Mouse (Mus musculus): ENCODE results near the gene Rgcc.

Gene Rgcc

GRCm38 (mm10) chr14:79299796-79300195 lies 1.6 kb downstream of the Rgcc start:
- DNase-seq = peak in 1 of 2 experiments; percentile 48

GRCm38 (mm10) chr14:79299230-79299629 lies 2.2 kb downstream of the Rgcc start:
- peak in 1 of 2 experiments; percentile 45 for DNase-seq

- no peak for DNase-seq
Observed at GRCm38 (mm10) chr14:79298314-79298992, 3.0 kb downstream of the Rgcc start.

GRCm38 (mm10) chr14:79296836-79297235 lies 4.6 kb downstream of the Rgcc start:
- no peak for DNase-seq

GRCm38 (mm10) chr14:79296201-79296600 lies 5.2 kb downstream of the Rgcc start:
- no peak for DNase-seq

DNA sequence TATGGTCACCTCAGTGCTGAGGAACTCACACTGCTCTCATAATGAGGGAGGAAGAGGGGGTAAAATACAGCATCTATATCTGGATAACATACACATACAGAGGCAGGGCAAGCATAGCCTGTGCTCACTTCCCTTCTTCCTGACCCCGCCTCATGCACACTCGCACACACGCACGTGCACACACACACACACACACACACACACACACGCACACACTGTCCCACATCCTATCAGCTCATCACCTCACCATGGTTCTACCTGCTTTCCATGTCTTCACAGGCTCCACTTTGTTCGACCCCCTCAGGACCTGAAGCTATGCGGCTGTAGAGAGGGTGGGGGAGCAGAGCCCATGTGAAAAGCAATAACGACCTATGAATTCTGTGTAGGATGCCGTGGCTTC lies 5.9 kb downstream of the Rgcc start:
- DNase-seq = peak in 1 of 2 experiments; percentile 39

DNA sequence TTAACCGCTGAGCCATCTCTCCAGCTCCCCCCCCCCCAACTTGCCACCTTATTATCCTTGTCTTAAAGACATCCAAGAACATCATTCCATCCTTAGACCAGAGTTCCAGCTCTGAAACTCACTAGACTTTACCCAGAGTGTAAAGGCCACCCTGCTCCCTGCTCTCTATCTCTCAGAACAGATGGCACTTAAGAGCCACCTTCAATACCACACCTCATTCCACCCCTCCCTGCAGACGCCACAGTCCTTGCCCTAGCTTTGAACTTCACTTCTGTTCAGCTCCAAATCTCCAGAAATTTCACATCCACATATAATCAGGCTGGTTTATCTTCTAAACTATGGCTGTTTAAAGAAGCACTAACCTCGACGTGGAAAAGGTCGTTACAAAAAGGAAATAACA lies 6.5 kb downstream of the Rgcc start:
- DNase-seq = peak in 1 of 2 experiments; percentile 24

- no peak for DNase-seq
Observed at GRCm38 (mm10) chr14:79294051-79294814, 7.2 kb downstream of the Rgcc start.

DNA sequence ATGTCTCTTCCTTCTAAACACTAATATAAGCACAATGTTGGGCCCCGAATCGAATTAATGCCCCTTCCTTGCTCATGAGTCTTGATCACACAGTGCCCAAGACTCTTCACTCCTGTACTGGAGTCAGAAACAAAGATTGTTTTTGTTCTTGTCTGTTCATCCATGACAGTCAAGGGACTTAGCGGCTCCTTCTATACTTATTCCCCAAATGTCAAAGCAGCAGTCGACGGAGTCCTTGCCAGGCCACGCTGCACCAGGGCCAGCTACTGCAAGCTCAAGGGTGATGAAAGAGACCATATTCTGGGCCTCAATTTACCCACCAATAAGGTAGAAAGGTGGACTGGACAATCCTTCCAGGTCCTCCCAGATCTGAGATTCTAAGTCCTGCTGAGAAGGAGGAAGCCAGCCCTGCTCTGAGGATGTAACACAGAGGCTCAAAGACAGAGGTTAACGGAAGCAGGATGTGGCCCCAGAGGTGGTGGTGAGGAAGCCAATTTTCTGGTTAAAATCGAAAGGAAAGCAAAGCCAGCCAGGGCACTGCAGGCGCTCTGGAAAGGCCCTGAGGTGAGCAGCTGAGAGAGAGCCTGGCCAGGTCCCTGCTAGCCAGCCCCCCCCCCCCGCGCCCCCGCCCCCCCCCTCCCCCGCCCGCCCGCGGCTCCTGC lies 8.2 kb downstream of the Rgcc start:
- DNase-seq = peak; percentile 80 to 83

- peak in 1 of 2 experiments; percentile 9 for DNase-seq
Observed at GRCm38 (mm10) chr14:79291629-79292028, 9.8 kb downstream of the Rgcc start.

DNA sequence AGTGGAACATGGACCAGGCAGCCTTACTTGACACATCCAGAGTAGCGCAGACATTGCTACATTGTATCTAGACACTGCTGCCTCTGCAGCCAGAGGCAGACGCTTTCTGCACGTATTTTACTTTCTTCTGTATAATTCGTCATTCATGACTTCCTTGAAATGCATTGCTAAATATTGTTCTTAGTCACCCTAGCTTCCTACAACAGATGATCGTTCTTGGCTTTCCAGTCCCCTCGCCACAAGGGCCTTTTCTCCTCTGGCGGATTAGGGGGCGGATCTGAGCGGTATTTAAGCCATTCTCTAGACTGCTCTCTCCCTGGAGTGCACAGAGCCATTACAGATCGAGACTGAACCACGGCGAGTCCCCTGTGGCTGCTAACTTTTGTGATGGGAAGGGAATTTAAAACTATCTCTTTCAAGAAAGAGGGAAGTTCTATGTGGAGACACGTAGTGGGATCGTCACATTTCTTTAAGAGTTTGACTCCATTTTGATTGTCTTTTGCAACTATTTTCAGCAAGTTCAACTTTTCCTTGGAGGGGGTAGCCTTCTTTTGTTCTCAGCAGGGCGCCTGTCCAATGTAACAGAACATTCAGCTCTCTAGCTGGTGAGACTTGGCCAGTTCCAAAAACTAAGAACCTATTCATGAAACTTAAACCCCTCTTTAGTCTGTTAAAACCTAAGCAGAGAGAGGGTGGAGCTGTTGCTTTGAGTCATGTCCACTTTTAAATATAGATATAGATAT lies 10.6 kb downstream of the Rgcc start:
- DNase-seq = peak in 1 of 2 experiments; percentile 33

DNA sequence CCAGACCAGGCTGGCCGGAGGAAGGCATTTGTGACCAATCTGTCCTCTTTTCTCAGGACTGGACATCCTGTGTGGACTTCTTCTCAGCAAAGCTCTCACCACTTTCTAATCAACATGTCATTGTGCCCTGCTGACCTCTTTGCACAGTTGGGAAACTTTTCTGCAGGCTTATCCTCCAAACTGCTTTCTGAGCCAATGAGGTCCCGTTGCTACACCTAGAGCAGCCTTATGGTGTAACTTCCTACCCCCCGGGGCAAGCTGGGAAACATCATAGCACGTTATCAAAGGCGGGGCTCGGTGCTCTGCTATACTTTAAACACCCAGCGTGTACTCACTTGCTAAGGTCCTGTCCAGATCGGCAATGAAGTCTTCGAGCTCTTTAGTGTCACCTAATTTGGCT lies 11.5 kb downstream of the Rgcc start:
- peak in 1 of 2 experiments; percentile 53 for DNase-seq

DNA sequence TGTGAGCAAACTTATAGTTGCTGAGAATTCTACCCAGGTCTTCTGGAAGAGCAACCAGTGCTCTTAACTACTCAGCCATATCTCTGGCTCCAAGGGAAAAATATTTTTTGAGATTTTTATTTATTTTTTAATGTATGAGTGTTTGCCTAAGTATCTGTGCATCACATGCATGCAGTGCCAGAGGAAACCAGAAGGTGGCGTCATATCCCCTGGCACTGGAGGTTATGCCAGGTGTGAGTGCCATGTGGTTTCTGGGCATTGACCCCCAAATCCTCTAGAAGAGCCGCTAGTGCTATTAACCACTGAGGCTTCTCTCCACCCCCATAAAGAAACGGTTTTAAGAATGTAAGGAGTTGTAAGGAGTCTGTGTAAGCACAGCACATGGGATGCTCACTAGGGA lies 13.2 kb downstream of the Rgcc start:
- peak; percentile 78 for DNase-seq

GRCm38 (mm10) chr14:79287251-79287863 lies 14.1 kb downstream of the Rgcc start:
- peak in 1 of 2 experiments; percentile 19 for DNase-seq

GRCm38 (mm10) chr14:79285549-79285948 lies 15.9 kb downstream of the Rgcc start:
- DNase-seq = no peak

DNA sequence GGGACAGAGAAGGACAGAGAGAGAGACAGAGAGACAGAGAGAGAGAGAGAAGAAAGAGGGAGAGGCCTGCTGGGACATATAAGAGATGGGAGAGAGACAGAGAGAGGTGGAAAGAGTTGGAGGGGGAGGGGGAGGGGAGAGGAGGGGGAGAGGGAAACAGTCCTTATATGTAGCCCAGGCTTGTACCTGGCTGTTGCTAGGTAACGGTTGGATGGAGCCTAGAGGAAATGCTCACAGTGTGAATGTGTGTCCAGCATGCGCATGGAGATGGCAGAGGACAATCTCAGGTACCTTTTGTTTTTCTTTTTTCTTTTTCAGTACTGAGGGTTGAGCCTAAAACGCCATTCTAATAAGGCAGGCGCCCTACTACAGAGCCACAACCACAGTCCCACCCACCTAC lies 16.8 kb downstream of the Rgcc start:
- DNase-seq = peak in 1 of 2 experiments; percentile 26

- no peak for DNase-seq
Observed at GRCm38 (mm10) chr14:79283952-79284351, 17.5 kb downstream of the Rgcc start.

DNA sequence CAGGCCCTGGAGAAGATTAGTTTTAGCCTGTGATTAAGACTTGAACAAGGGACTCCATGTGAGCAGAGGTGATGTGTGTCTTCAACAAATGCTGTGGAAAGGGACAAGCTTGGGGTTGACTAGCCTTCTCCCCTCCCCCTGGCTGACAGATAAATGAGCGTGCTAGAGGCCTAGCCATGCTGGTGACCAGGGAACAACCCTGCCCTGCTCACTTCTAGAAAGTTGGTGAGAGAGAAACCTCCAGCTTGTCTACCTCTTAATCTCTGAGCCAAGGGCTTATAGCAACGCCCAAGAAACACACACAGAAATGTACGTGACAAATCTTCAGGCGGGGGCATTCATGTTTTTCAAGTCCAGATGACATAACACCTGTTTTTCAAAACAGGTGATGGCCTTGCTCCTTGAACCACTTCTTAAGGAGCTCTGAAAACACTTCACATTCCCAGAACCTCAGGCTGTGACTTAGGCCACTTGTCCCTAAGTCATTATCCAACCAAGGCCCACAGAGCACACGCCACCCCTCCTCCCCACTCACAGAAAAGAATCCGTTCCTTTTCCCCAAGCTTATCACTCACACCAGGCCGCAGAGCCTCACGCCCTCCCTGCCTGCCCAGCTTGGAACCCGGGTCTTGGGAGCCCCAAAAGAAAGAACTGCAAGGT lies 19.4 kb downstream of the Rgcc start:
- peak in 1 of 2 experiments; percentile 17 for DNase-seq

- peak; percentile 75 to 88 for DNase-seq
Observed at GRCm38 (mm10) chr14:79280456-79280855, 21.0 kb downstream of the Rgcc start.

DNA sequence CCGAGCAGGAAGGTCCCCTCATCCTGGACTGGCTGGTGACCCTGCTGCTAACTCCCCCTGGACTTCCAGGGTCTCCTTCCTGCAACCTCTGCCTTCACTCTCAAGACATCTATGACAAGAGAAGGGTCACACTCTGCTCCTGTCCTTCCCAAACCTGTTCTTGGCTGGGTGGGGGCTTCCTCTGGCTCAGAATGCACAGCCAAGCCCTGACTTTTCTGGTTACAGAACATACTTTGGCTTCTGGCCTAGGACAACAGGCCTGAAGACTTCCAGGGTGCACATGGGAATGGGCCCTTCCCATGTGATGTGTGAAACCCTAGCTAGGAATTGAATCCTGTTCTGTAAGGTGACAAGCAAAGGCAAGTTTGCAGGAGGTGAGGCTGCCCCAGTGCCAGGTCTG lies 22.0 kb downstream of the Rgcc start:
- peak in 1 of 2 experiments; percentile 40 for DNase-seq

DNA sequence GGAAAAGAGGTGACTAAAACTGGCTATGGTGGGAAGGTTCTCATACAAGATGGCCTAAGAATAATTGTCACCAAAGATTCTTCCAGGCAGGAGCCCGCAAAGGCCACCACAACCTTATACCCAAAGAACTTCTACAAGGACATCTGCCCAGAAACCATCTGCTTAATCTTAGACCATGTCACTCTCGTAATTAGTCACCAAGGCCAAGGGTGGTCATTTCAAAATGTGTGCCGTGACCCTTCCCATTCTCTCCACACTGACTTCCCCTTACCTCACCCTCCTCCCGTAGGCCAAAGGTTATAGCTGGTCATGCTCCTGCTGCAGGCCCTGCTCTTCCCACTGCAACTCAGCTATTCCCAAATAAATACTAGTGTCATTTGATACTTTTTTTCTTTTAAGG lies 22.5 kb downstream of the Rgcc start:
- no peak for DNase-seq

GRCm38 (mm10) chr14:79277922-79278321 lies 23.5 kb downstream of the Rgcc start:
- DNase-seq = peak in 1 of 2 experiments; percentile 38

Data from thymus, postnatal 36 days (tissue).